Mouse (Mus musculus) activated CD4-positive, CD25-positive, alpha-beta regulatory T cell, adult 4 months (primary cell): ENCODE data around the gene Farp1. TPM values are rescaled to one million over a fixed set of nuclear protein-coding genes. Genes with fewer than 3 reads are reported as not detected.
A peak's percentile ranks its signal among the peaks of the same experiment; 100 is the strongest.
"Not testable (repeated sequence)": the region's sequence is repeated elsewhere in the genome, so short reads cannot be mapped to it uniquely, and the experiment has no call there.

Experiments used
- ATAC-seq: one replicate; pipeline ENCODE4 v1.8.0; 2017
- polyA plus RNA-seq, 2 experiments: library from polyadenylated mRNA; unstranded; fragments of 100-300 nt; shearing (Covaris generic); gene quantifications; one replicate each; pipeline ENCODE4 v1.2.1; 2017

Gene Farp1
- polyA plus RNA-seq, result 1 to 10 TPM; 2.4 TPM

DNA sequence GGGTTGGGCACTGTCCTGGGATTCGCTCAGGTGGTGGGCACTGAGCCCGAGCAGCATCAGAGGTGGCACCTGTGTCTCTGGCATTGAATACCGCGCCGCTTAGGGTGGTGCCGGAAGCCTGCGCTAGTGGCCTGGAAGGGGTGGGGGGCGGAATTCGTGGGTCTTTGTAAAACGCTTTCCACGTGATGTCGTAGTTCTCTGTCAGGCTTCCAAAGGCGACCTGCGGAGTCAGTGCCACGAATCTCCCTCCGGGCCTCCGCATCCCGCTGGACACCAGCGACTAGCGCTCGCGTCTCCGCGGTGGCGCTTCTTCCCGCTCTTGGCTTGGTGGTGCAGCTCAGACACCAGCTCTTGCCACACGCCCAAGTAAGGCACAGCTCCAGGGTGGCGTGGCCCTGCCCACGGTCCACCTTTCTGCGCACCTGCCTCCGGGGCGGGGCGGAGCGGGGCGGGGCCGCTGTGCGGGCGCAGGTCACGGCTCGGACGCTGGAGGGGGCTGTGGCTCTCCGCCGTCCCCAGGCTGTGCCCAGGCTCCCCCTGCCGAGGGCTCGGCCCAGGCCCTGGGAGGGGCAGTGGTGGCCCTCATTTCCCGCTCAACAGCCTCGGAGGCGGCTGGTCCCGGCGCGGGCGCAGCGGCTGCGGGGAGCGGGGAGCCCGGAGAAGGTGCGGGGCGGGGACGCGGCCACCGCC, at the start of gene Farp1:
Gene Farp1, plus strand, starts transcription at position 228 of the 690 bp plus-strand sequence.
- ATAC-seq, result peak; percentile 59

GRCm38 (mm10) chr14:120989126-120989525, 45.9 kb upstream of the Farp1 start:
- no peak for ATAC-seq

GRCm38 (mm10) chr14:120997686-120998085, 37.3 kb upstream of the Farp1 start:
- no peak for ATAC-seq

GRCm38 (mm10) chr14:121000561-121001340, 34.2 kb upstream of the Farp1 start:
- ATAC-seq, result no peak

GRCm38 (mm10) chr14:121005621-121006020, 29.4 kb upstream of the Farp1 start:
- no peak for ATAC-seq

GRCm38 (mm10) chr14:121006021-121006420, 29.0 kb upstream of the Farp1 start:
- ATAC-seq, result no peak

GRCm38 (mm10) chr14:121015114-121015690, 19.8 kb upstream of the Farp1 start:
- ATAC-seq, result no peak

DNA sequence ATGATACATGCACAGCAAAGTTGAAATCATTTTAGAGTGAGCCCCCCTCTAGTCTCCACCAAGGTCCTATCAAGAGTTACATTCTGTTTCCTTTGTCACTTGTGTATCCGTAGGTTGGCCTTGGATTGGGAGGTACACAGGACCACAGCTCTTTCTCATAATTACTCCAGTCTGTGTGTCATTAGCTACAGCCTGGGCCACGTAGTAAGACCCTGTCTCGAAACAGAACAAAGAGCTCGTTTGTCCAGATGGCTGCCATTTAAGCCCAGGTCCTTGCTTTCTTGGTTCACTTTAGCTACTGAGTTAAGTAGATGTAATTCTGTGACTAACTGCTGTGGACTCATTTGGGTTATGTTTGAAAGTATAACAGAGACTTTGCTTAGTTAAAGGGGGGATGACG, 12.6 kb upstream of the Farp1 start:
- no peak for ATAC-seq

DNA sequence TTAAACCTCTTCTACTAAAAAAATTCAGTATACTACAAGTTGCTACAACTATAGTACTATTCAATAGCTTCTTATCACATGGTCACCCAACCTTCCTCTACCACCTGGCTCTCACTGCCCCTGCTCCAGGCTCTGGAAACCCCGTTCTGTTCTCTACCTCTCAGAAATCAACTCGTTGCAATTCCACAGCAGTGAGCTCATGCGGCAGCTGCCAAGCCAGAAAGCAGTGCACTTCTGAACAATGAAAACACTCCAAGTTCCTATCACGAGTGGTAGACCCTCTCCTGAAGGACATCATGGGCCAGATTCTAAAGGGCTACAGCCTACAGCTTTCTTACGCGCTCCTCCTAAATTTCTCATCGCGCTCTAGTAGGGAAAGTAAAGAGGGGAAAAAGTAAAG, 9.6 kb upstream of the Farp1 start:
- ATAC-seq, result no peak

DNA sequence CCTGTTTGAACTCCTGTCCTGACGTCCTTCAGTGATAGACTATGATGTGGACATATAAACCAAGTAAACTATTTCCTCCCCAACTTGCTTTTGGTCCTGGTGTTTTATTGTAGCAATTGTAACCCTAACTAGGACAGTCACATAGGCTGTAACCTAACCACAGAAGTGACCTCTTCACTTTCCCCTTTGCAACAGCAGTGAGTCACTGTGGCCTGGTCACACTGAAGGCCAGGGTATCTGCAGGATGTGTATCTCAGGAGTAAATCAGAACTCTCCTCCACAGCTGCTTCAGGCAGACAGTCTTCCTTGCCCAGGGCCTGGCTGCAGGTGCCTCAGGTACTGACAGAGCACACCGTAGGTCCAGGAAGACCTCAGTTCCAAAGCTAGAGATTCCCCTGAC, 3.6 kb upstream of the Farp1 start:
- ATAC-seq, result no peak

DNA sequence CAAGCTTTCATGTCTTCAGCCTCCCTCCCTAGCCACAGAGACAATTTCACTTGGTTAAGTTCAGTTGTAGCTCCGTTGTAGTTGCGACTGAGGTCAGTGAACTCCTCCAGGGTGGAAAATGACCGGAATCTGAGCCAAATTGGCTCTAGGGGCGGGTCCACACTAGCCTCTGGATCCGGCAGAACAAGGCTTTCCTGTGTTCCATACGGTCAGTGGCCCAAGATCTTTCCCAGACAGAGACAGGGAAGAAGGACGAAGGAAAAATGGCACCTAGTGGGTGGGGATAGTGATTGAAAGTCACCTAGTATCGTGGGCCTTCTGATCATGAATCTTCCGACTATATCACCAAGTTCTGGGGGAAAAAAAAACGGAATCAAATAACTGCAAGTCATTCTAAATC, 475 bp upstream of the Farp1 start:
- ATAC-seq, result no peak

DNA sequence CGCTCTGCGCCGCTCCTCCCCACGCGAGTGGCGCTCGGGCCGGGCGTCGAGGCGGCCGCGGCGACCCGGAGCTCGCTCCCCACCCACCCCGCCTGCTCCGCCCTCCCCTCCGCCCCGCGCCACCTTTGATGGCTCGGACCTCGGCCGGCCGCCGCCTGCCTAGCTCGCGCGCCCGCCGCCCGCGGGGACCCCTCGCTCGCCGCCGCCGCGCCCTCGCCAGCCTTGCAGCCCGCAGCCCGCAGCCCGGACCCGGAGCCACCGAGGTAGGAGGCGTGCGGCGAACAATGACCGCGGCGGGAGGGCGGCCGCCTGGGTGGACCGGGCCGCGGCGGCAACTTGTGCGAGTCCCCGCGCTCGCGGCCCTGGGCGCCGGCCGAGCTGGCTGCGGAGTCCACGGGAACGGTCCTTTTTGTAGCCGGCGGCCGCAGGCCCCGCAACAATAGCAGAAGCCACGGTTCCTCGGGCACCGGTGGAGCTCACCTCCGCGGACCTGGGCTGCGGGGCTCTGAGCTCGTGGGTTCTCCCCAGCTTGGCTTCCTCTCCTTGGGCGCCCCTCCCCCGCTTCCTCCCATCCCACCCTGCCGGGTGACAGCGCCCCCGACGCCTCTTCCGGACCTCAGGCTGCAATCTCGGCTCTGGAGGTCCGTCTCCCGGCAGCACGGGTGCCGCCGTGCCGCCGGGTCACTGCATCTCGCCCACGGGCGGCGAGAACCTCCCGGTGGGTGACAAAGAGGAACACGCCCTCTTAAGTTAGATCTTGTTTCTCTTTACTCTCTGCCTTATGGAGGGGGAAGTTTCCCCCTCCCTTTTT, 868 bp downstream of the Farp1 start:
- no peak for ATAC-seq

DNA sequence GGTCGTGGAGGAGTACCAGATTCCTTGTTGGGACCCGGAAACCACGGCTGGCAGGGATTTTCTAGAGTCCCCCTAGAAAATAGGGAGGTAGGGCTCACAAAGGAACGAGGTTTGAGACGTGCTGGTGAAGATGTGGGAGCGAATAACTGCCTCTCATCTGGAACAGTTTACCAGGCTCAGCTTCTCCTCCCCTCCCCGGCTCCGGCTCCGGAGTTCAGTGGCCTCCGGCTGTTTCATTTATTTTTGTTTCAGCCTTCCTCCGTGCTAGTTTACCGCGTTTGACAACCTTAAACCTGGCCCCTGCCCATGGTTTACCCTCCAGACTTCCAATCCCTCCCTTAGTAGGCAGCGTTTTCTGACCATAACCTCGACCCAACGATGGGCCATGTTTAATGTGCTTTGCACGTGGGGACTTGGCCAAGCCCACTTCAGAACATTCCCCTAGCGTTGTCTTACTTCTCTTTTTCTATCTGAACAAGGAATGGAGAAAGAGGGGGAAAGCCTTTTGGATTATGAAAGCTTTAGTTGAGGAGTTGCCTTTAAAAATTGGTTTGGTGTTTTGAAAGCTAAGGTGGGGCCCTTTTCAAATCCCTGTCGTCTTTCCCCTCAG, 1.7 kb downstream of the Farp1 start:
- ATAC-seq, result no peak

GRCm38 (mm10) chr14:121037276-121037675, 2.3 kb downstream of the Farp1 start:
- ATAC-seq, result no peak

GRCm38 (mm10) chr14:121038676-121039075, 3.7 kb downstream of the Farp1 start:
- no peak for ATAC-seq

- ATAC-seq, result no peak
Observed at GRCm38 (mm10) chr14:121044145-121044544, 9.1 kb downstream of the Farp1 start.

- ATAC-seq, result no peak
Observed at GRCm38 (mm10) chr14:121046313-121046961, 11.4 kb downstream of the Farp1 start.

DNA sequence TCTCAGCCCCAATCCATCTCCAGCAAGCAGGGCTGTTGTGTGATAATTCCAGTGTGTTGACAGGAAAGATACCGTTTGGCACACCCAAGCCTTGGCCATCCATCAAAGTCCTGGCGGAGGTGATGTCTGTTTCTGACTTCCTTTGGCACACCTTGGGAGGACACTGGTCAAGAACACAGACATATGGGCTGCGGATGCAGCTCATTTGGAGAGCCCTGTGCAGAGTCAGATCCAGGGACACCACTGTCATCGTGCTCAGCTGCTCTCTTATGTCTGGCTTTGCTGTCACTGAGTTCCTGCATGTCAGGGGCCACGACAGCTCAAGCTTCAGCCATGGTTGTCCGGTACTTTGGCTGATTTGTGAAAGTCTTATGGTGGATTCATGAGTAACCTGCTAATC, 12.8 kb downstream of the Farp1 start:
- ATAC-seq, result no peak

- ATAC-seq, result not testable (repeated sequence)
Observed at GRCm38 (mm10) chr14:121051002-121051401, 16.0 kb downstream of the Farp1 start.

GRCm38 (mm10) chr14:121053020-121053518, 18.1 kb downstream of the Farp1 start:
- ATAC-seq, result no peak

DNA sequence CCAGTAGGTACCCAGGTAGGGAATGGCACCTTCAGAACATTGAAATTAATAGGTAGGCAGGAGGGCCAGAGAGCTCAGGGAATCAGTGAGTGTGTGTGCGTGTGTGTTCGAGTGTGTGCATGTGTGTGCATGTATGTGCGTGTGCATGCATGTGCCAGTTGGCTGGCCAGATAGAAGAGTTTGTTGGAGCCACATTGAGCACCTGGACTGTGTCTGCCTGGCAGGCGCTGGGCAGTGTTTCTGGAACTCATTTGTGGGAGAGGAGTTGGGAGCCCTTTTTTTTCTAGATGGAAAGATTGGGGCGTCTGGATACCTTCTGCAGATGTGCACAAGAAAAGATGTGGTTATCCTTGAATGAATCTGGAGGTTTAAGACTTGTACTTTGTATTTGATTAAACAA, 19.1 kb downstream of the Farp1 start:
- no peak for ATAC-seq

- ATAC-seq, result no peak
Observed at GRCm38 (mm10) chr14:121057750-121058149, 22.8 kb downstream of the Farp1 start.
